Mouse (Mus musculus) limb, embryonic 13.5 days (tissue): ENCODE measurements around the gene Inpp4b. TPM values are rescaled to one million over a fixed set of nuclear protein-coding genes. Genes with fewer than 3 reads are reported as not detected.

Experiments used
- ATAC-seq: fragments of 200-750 bp; cut with Nextera tagmentation; 2 replicates; pipeline ENCODE4 v1.8.0; 2017; ENCODE audit warnings: low read depth, moderate number of reproducible peaks, moderate TSS enrichment; ENCODE audit not compliant: low FRiP score
- H3K27ac ChIP-seq: fragments of 300-500 bp; sonication (generic); 2 replicates; pipeline ENCODE4 v1.5.1; 2015; ENCODE audit warnings: inconsistent platforms, mild to moderate bottlenecking, moderate library complexity
- H3K27me3 ChIP-seq: fragments of 300-500 bp; sonication (generic); 2 replicates; pipeline ENCODE4 v1.6.1; 2015; ENCODE audit warnings: mild to moderate bottlenecking, inconsistent platforms
- H3K36me3 ChIP-seq: fragments of 300-500 bp; sonication (generic); 2 replicates; pipeline ENCODE4 v1.6.1; 2015; ENCODE audit warnings: inconsistent platforms, mild to moderate bottlenecking, moderate library complexity
- H3K4me1 ChIP-seq: fragments of 300-500 bp; sonication (generic); 2 replicates; pipeline ENCODE4 v1.6.1; 2015; ENCODE audit warnings: inconsistent platforms
- H3K4me2 ChIP-seq: fragments of 300-500 bp; sonication (generic); replicated peaks from 2 replicates; pipeline ENCODE4 v1.6.1; 2015; ENCODE audit warnings: inconsistent platforms, mild to moderate bottlenecking, moderate library complexity
- H3K4me3 ChIP-seq: fragments of 300-500 bp; sonication (generic); 2 replicates; pipeline ENCODE4 v1.5.1; 2015; ENCODE audit warnings: moderate library complexity, mild to moderate bottlenecking, inconsistent platforms
- H3K9ac ChIP-seq: fragments of 300-500 bp; sonication (generic); 2 replicates; pipeline ENCODE4 v1.6.1; 2015; ENCODE audit warnings: mild to moderate bottlenecking, inconsistent platforms
- H3K9me3 ChIP-seq: fragments of 300-500 bp; sonication (generic); 2 replicates; pipeline ENCODE4 v1.6.1; 2016; ENCODE audit warnings: inconsistent platforms
- WGBS: fragments of 180-500 bp; shearing (Covaris S2); methylation state at CpG from one replicate; pipeline ENCODE4 v1.1.7; 2015; 5-methylcytosine and 5-hydroxymethylcytosine counted together
- polyA plus RNA-seq: library from polyadenylated mRNA; unstranded; fragments of >200 nt; fragmentation: Nextera tagmentation; extraction: Ambion mirVana; gene quantifications from 2 replicates; pipeline ENCODE4 v1.2.1, GENCODE M21; 2015

Inpp4b gene
- polyA plus RNA-seq, 1 experiment from 2014 or later: 19.3 TPM

GRCm38 (mm10) chr8:81639820-81640219, 297.5 kb downstream of the Inpp4b start:
- H3K36me3 ChIP-seq: no peaks in the 10 kb centered on the region
- H3K9ac ChIP-seq: no peak overlapping the region
- 17% methylated on average over 4 of the region's 4 CpGs for WGBS
- H3K4me1 ChIP-seq: 0 out of 2 replicates have a peak, but pooled peaks cover 4% of the 10 kb centered on the region
- no peak overlapping the region for H3K4me2 ChIP-seq
- no peaks in the 10 kb centered on the region for H3K27me3 ChIP-seq
- H3K9me3 ChIP-seq: no peaks in the 10 kb centered on the region
- no peak overlapping the region for H3K4me3 ChIP-seq
- H3K27ac ChIP-seq: no peak overlapping the region
- ATAC-seq: no peak

DNA sequence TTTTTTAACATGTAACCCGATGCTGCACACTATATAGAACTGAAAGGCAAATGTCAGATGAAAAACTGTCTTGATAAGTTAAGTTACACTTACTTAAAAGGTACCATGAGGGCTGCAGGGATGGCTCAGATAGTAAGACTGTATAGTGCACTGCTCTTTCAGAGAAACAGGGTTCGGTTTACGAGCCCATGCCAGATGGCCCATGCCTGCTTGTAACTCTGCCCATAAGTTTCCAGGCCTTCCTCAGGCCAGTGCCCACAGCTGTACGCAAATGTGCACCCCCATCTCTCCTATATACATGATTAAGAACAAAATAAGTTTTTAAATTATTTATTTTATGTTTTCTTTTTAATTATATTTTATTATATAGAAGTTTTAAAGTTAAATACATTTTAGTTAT, 300.7 kb downstream of the Inpp4b start:
- peak; percentile 75; the same call in 1 of the 2 replicates for ATAC-seq
- H3K4me2 ChIP-seq: no peak overlapping the region
- 0 out of 2 replicates have a peak, but pooled peaks cover 4% of the 10 kb centered on the region for H3K4me1 ChIP-seq
- WGBS: 45% methylated on average over 4 of the region's 4 CpGs
- no peak overlapping the region for H3K9ac ChIP-seq
- H3K9me3 ChIP-seq: no peaks in the 10 kb centered on the region
- no peak overlapping the region for H3K27ac ChIP-seq
- H3K4me3 ChIP-seq: no peak overlapping the region
- no peaks in the 10 kb centered on the region for H3K36me3 ChIP-seq
- H3K27me3 ChIP-seq: no peaks in the 10 kb centered on the region

DNA sequence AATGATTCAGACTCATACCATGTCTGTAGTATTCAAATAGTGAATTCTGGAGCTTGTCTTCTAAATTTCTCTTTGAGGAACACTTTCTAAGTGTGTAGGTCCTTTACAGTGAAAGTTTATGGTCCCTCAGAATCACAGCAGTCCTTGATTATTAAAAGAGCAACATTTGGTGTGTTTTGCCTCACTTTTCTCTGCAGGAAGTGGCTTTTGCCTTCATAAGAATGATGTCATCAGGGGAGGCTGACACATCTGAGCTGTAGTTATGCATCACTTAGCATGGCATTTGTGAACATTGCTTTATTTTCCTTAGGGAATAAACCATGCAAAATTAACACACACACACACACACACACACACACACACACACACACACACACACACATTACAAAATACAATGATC, 349.8 kb downstream of the Inpp4b start:
- H3K27me3 ChIP-seq: no peaks in the 10 kb centered on the region
- H3K9me3 ChIP-seq: no peaks in the 10 kb centered on the region
- H3K27ac ChIP-seq: no peak overlapping the region
- H3K9ac ChIP-seq: no peak overlapping the region
- ATAC-seq: no peak
- no peaks in the 10 kb centered on the region for H3K4me1 ChIP-seq
- H3K4me2 ChIP-seq: no peak overlapping the region
- H3K4me3 ChIP-seq: no peak overlapping the region
- H3K36me3 ChIP-seq: no peaks in the 10 kb centered on the region

GRCm38 (mm10) chr8:81694893-81695292, 352.5 kb downstream of the Inpp4b start:
- Histone ChIP-seq H3K36me3 (no peaks in the 10 kb centered on the region), H3K4me3 (no peak overlapping the region), H3K4me1 (no peaks in the 10 kb centered on the region), H3K9ac (no peak overlapping the region), H3K27me3 (no peaks in the 10 kb centered on the region), H3K4me2 (no peak overlapping the region), H3K9me3 (no peaks in the 10 kb centered on the region), H3K27ac (no peak overlapping the region)
- no peak for ATAC-seq
- WGBS: 18% methylated on average over 2 of the region's 2 CpGs

DNA sequence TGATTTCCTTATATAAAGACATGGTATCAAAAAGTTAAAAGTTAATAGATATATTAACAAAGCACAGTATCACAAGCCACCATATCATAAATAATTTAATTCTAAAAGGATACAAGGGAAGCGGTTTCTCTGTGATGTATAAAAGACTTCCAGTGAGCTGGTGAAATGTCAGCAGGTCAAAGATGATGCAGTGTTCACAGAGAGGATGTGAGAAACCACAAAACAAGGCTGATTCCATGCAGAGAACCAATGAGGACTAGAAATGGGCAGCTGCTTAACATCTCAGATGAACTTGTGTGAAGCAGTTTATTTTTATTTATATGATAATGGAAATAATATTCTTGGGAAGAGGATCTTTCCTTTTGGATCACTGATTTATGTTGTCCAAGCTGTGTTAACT, 359.7 kb downstream of the Inpp4b start:
- 94% methylated on average over 1 of the region's 1 CpGs for WGBS
- no peak overlapping the region for H3K4me2 ChIP-seq
- H3K9me3 ChIP-seq: no peaks in the 10 kb centered on the region
- ATAC-seq: no peak
- H3K27me3 ChIP-seq: no peaks in the 10 kb centered on the region
- H3K36me3 ChIP-seq: no peaks in the 10 kb centered on the region
- no peak overlapping the region for H3K27ac ChIP-seq
- H3K9ac ChIP-seq: no peak overlapping the region
- no peak overlapping the region for H3K4me3 ChIP-seq
- H3K4me1 ChIP-seq: no peaks in the 10 kb centered on the region

- Histone ChIP-seq H3K36me3 (no peaks in the 10 kb centered on the region), H3K27me3 (no peaks in the 10 kb centered on the region), H3K9me3 (no peaks in the 10 kb centered on the region), H3K4me2 (no peak overlapping the region), H3K4me1 (no peaks in the 10 kb centered on the region), H3K4me3 (no peak overlapping the region), H3K27ac (no peak overlapping the region), H3K9ac (no peak overlapping the region)
- WGBS: 70% methylated on average over 3 of the region's 3 CpGs
- ATAC-seq: no peak
Observed at GRCm38 (mm10) chr8:81703571-81704365, 361.4 kb downstream of the Inpp4b start.

DNA sequence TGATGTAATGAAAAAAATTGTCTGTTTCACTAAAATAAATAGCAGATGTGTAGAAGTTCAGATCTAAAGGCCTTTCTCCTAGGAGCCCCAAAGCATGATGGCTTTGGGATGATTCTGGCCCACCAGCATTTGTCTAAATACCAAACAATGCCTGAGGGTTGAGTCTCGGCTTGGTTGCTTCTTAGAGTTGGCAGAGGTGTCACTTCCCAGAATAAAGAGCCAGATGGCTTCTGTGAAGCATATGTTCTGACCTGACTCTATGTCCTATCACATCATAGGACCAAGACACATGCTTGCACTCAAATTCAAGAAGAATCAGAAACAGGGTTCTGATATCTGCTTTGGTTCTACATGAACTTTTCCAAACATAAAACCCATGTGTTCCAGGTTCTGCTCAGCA, 365.1 kb downstream of the Inpp4b start:
- Histone ChIP-seq H3K4me1 (no peaks in the 10 kb centered on the region), H3K9me3 (no peaks in the 10 kb centered on the region), H3K27ac (no peak overlapping the region), H3K9ac (no peak overlapping the region), H3K4me2 (no peak overlapping the region), H3K27me3 (no peaks in the 10 kb centered on the region), H3K4me3 (no peak overlapping the region), H3K36me3 (no peaks in the 10 kb centered on the region)
- 61% methylated on average over 1 of the region's 1 CpGs for WGBS
- no peak for ATAC-seq

- Histone ChIP-seq H3K9me3 (no peaks in the 10 kb centered on the region), H3K36me3 (no peaks in the 10 kb centered on the region), H3K4me3 (no peak overlapping the region), H3K27me3 (no peaks in the 10 kb centered on the region), H3K4me1 (no peaks in the 10 kb centered on the region), H3K9ac (no peak overlapping the region), H3K27ac (no peak overlapping the region), H3K4me2 (no peak overlapping the region)
- ATAC-seq: no peak
Observed at GRCm38 (mm10) chr8:81731332-81731731, 389.0 kb downstream of the Inpp4b start.

GRCm38 (mm10) chr8:81735655-81736054, 393.3 kb downstream of the Inpp4b start:
- Histone ChIP-seq H3K9me3 (no peaks in the 10 kb centered on the region), H3K36me3 (no peaks in the 10 kb centered on the region), H3K27me3 (no peaks in the 10 kb centered on the region), H3K9ac (no peak overlapping the region), H3K4me3 (no peak overlapping the region), H3K27ac (no peak overlapping the region), H3K4me2 (no peak overlapping the region), H3K4me1 (no peaks in the 10 kb centered on the region)
- 82% methylated on average over 2 of the region's 2 CpGs for WGBS
- ATAC-seq: no peak

GRCm38 (mm10) chr8:81736103-81736502, 393.7 kb downstream of the Inpp4b start:
- Histone ChIP-seq H3K27ac (no peak overlapping the region), H3K4me2 (no peak overlapping the region), H3K9ac (no peak overlapping the region), H3K36me3 (no peaks in the 10 kb centered on the region), H3K9me3 (no peaks in the 10 kb centered on the region), H3K4me3 (no peak overlapping the region), H3K27me3 (no peaks in the 10 kb centered on the region), H3K4me1 (no peaks in the 10 kb centered on the region)
- no peak for ATAC-seq
- WGBS: 97% methylated on average over 1 of the region's 1 CpGs

DNA sequence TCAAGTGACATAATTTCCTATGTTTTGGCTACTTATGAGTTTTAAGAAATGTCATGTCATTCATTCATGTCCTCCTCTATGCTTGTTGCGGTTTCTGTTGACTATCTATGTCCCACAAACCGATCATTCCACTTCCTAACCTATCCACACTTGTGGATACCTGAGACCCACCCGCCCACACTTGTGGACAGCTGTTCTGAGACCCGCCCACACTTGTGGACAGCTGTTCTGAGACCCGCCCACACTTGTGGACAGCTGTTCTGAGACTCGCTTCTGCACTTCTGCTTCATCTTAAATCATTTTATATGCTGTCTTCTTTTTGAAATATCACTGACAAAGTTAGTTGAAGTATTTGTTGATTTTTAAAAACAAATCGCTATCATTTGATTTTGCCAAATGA, 400.2 kb downstream of the Inpp4b start:
- whole genome bisulfite sequencing: 75% methylated on average over 7 of the region's 7 CpGs
- H3K27ac ChIP-seq: no peak overlapping the region
- H3K4me3 ChIP-seq: no peak overlapping the region
- no peak overlapping the region for H3K9ac ChIP-seq
- no peaks in the 10 kb centered on the region for H3K36me3 ChIP-seq
- H3K4me1 ChIP-seq: no peaks in the 10 kb centered on the region
- no peaks in the 10 kb centered on the region for H3K27me3 ChIP-seq
- no peak for ATAC-seq
- H3K4me2 ChIP-seq: no peak overlapping the region
- H3K9me3 ChIP-seq: no peaks in the 10 kb centered on the region

DNA sequence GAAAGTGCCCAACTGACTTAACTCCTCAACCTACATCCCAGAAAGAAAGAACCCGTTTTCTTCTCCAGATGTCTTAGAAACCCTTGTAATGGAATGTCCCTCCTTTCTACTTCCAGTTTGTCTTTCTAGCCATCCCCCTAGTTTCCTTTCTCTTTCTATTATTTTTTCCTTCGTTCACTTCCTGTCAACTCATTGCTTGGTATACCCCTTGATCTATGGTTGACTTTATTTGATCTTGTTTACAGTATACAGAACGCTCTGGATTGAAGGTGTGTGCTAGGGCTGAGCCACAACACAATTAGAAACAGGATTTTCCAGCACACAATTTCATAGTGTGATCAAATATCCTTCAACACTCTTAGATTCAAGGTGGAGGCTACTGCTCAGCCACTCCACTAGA, 400.7 kb downstream of the Inpp4b start:
- Histone ChIP-seq H3K4me2 (no peak overlapping the region), H3K27me3 (no peaks in the 10 kb centered on the region), H3K9me3 (no peaks in the 10 kb centered on the region), H3K4me1 (no peaks in the 10 kb centered on the region), H3K9ac (no peak overlapping the region), H3K27ac (no peak overlapping the region), H3K36me3 (no peaks in the 10 kb centered on the region), H3K4me3 (no peak overlapping the region)
- no peak for ATAC-seq
- 69% methylated on average over 3 of the region's 3 CpGs for WGBS

DNA sequence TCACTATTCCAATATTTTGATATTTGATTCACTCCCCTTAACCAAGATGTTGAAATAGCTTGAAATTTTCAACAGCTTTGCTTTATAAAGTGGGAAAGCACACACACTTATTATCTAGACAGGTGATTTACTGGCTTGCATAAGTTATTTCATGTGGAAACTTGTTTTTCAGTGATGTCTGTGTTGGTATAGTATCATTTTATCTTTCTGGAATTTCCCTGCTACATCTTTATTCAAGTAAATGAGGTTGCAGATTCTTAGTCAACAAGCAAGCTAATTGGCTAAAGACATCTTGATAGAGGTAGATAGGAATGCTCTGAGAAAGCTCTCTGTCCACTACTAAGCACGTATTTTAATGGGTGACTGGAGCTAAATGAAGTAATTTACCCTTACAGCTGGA, 403.1 kb downstream of the Inpp4b start:
- H3K9me3 ChIP-seq: no peaks in the 10 kb centered on the region
- H3K4me3 ChIP-seq: no peak overlapping the region
- no peak for ATAC-seq
- no peak overlapping the region for H3K4me2 ChIP-seq
- no peak overlapping the region for H3K27ac ChIP-seq
- no peaks in the 10 kb centered on the region for H3K27me3 ChIP-seq
- no peak overlapping the region for H3K9ac ChIP-seq
- 56% methylated on average over 1 of the region's 1 CpGs for WGBS
- no peaks in the 10 kb centered on the region for H3K36me3 ChIP-seq
- H3K4me1 ChIP-seq: no peaks in the 10 kb centered on the region
